Mouse (Mus musculus) layer of hippocampus, postnatal 36 days (tissue): Measurements from ENCODE around the gene Gsto1. TPM values are rescaled to one million over a fixed set of nuclear protein-coding genes. Genes with fewer than 3 reads are reported as not detected.

Source experiments
- DNase-seq, 2 experiments: peaks; one replicate each; pipeline ENCODE4 v3.0.0; 2022
- total RNA-seq, 2 experiments: library from RNA; stranded (reverse); gene quantifications; 2 replicates each; pipeline ENCODE4 v1.2.3; 2021

The Gsto1 gene
- total RNA-seq, 2 experiments from 2014 or later: 46.5 to 50.0 TPM

DNA sequence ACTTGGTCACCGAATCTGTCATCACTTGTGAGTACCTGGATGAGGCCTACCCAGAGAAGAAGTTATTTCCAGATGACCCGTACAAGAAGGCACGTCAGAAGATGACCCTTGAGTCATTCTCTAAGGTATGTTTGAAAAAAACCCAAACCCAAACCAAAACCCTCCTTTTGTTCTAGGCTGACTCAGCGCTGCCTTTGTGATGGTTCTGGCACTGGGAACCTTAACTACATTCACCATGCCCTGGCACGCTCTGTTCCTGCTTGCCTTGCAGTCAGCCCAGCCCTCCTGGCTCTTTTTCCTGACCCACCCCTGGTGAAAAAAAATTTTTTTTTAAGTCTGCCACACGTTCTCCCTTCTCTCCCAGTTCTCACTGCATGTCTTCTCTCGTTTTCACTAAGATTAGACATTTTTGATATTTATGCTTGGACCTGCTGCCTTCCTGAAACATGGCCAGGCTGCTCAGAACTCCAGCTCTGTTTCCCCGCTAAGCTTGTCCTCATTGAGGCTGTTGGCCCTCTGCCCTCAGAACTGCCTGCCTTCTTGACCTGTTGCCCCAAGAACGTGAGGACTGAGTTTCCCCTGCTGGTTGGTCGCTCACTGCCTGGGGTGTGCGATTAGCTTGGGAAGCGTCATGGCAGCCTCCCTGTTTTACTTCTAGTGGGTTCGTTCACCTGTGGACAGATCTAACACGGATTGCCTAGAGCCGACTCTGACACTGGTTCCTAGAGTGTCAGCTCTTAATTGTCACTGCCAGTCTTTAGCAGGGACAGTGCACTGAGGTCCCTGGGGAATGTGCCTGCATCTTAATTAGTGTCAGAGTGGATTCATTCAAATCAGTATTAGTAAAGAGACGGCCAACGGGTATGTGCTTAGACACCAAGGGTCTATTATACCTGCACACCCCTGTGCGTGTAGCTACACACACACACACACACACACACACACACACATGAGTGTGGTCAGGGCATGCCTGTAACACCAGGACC lies 3.5 kb downstream of the Gsto1 start:
- no peak for DNase-seq

GRCm38 (mm10) chr19:47859180-47859579 lies 4.4 kb downstream of the Gsto1 start:
- no peak for DNase-seq

- DNase-seq: no peak
These were observed 7.8 kb downstream of the Gsto1 start for GRCm38 (mm10) chr19:47862581-47862980.

- no peak for DNase-seq
These were observed 9.3 kb downstream of the Gsto1 start for GRCm38 (mm10) chr19:47864051-47864450.

- no peak for DNase-seq
These were observed 10.0 kb downstream of the Gsto1 start for GRCm38 (mm10) chr19:47864721-47865120.

- peak; percentile 93 to 94 for DNase-seq
These were observed 10.7 kb downstream of the Gsto1 start, which contains the start of gene Gsto2 for GRCm38 (mm10) chr19:47865353-47865947. TSS of gene Gsto2 (plus strand) at chr19:47865534.

- DNase-seq: no peak
These were observed 12.9 kb downstream of the Gsto1 start for GRCm38 (mm10) chr19:47867628-47868175.

GRCm38 (mm10) chr19:47868951-47869350 lies 14.2 kb downstream of the Gsto1 start:
- DNase-seq: no peak

GRCm38 (mm10) chr19:47869516-47869915 lies 14.7 kb downstream of the Gsto1 start:
- DNase-seq: no peak

- no peak for DNase-seq
These were observed 15.4 kb downstream of the Gsto1 start for GRCm38 (mm10) chr19:47870102-47870666.

GRCm38 (mm10) chr19:47871515-47871914 lies 16.7 kb downstream of the Gsto1 start:
- no peak for DNase-seq

- no peak for DNase-seq
These were observed 21.5 kb downstream of the Gsto1 start for GRCm38 (mm10) chr19:47876252-47876651.

DNA sequence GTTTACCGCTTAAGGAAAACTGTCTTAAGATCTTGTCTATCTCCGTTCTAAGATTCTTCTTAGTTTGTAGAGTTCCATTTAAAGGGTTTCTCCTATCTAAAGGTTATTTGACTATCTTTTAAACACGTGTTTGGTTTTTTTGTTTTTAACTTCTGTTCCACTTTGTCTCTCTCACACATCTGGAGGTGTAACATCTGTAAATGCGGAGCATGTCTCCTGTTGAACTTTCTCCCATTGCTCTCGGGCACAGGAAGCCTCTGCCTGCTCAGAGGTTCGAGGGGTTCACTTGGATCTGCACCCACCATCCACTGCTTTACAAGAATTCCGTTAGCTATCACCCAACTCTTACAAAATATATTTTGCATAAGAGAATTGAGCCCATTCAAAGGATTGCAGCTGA lies 26.8 kb downstream of the Gsto1 start:
- DNase-seq: no peak

GRCm38 (mm10) chr19:47882151-47882881 lies 27.5 kb downstream of the Gsto1 start:
- DNase-seq: peak; percentile 74 to 79

- no peak for DNase-seq
These were observed 28.1 kb downstream of the Gsto1 start for GRCm38 (mm10) chr19:47882882-47883254.

- no peak for DNase-seq
These were observed 29.7 kb downstream of the Gsto1 start for GRCm38 (mm10) chr19:47884296-47885085.

- DNase-seq: no peak
These were observed 30.5 kb downstream of the Gsto1 start for GRCm38 (mm10) chr19:47885191-47885743.

DNA sequence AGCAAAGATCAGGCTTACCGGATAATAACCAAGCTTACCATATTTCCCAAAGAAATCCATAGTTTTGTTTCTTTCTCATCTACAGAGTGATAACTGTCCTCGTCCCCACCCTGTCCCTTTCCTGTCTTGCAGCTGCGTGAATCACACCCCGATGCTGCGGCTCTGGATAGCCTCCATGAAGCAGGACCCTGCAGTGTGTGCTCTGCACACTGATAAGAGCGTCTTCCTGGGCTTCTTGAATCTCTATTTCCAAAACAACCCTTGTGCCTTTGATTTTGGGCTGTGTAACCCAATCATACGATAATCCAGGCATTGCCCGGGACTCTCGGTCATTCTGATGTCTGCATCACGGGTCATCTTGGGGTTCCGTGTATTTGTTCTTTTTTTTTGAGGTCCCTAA lies 31.1 kb downstream of the Gsto1 start:
- DNase-seq: no peak

GRCm38 (mm10) chr19:47886617-47887016 lies 31.8 kb downstream of the Gsto1 start:
- DNase-seq: no peak

GRCm38 (mm10) chr19:47887417-47887816 lies 32.6 kb downstream of the Gsto1 start:
- DNase-seq: peak; percentile 34 to 50

DNA sequence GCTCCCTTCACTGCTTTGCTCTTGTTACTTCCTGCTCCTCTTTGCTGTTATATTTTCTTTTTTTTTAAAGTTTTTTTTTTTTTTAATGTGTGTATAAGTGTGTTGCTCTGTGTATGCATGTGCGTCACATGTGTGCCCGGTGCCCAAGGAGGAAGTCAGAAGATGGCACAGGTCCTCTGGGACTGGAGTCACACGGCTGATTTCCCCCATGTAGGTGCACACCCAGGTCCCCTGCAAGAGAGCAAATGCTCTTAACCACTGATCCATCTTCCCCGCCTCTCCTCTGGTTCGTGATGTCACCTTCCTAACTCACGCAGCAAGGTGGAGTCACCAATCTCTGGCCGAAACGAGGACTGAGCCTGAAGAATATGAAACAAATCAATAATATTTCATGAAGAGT lies 33.3 kb downstream of the Gsto1 start:
- DNase-seq: no peak
